Comparison of ENCODE assay signal across 39 mouse cellular contexts in genomic region chr9:54299389-54299788, GRCm38 (mm10). TPM values are rescaled to one million over a fixed set of nuclear protein-coding genes. Genes with fewer than 3 reads are reported as not detected.
"Had no signal": no experiment of that assay in that cellular context is flagged by ENCODE, and none has a peak within 500 bp of the region (broad histone marks: within the 10 kb centered on the region; RNA-seq: fewer than 3 reads in every experiment).

No protein-coding gene starts in this region.

- H3K36me3 ChIP-seq: limb, embryonic 10.5 days; limb, embryonic 12.5 days; limb, embryonic 13.5 days; limb, embryonic 15.5 days; liver, embryonic 13.5 days; liver, embryonic 15.5 days; lung, embryonic 15.5 days; midbrain, embryonic 10.5 days; midbrain, embryonic 12.5 days; midbrain, embryonic 13.5 days; midbrain, embryonic 15.5 days; neural tube, embryonic 12.5 days had no signal

- ATAC-seq: lung, postnatal 0 days; midbrain, embryonic 13.5 days; midbrain, embryonic 15.5 days; midbrain, embryonic 16.5 days had no signal

- H3K4me1 ChIP-seq: limb, embryonic 10.5 days; limb, embryonic 12.5 days; limb, embryonic 13.5 days; liver, embryonic 13.5 days; liver, embryonic 15.5 days; lung, embryonic 15.5 days; megakaryocyte, embryonic 14.5 days; midbrain, embryonic 10.5 days; midbrain, embryonic 13.5 days; midbrain, embryonic 15.5 days; neural tube, embryonic 12.5 days had no signal

- H3K9me3 ChIP-seq: limb, embryonic 10.5 days; limb, embryonic 12.5 days; limb, embryonic 13.5 days; limb, embryonic 15.5 days; liver, embryonic 13.5 days; liver, embryonic 15.5 days; lung, embryonic 15.5 days; midbrain, embryonic 10.5 days; midbrain, embryonic 12.5 days; midbrain, embryonic 13.5 days; midbrain, embryonic 15.5 days; neural tube, embryonic 12.5 days had no signal

- H3K27ac ChIP-seq: left cerebral cortex, adult 2 months; limb, embryonic 10.5 days; limb, embryonic 12.5 days; limb, embryonic 13.5 days; limb, embryonic 15.5 days; liver, embryonic 13.5 days; liver, embryonic 14.5 days; liver, embryonic 15.5 days; lung, embryonic 15.5 days; macrophage; midbrain, embryonic 10.5 days; midbrain, embryonic 12.5 days; midbrain, embryonic 13.5 days; midbrain, embryonic 15.5 days; neural tube, embryonic 12.5 days had no signal

- H3K9ac ChIP-seq: limb, embryonic 12.5 days; limb, embryonic 13.5 days; limb, embryonic 15.5 days; liver, embryonic 13.5 days; liver, embryonic 14.5 days; liver, embryonic 15.5 days; lung, embryonic 14.5 days; lung, embryonic 15.5 days; midbrain, embryonic 12.5 days; midbrain, embryonic 13.5 days; midbrain, embryonic 15.5 days; neural tube, embryonic 12.5 days had no signal

- H3K4me3 ChIP-seq: left cerebral cortex, adult 2 months; limb, embryonic 10.5 days; limb, embryonic 12.5 days; limb, embryonic 13.5 days; limb, embryonic 15.5 days; liver, embryonic 13.5 days; liver, embryonic 15.5 days; lung, embryonic 15.5 days; megakaryocyte, embryonic 14.5 days; midbrain, embryonic 10.5 days; midbrain, embryonic 12.5 days; midbrain, embryonic 13.5 days; midbrain, embryonic 15.5 days; myocyte; neural tube, embryonic 12.5 days had no signal

- H3K4me2 ChIP-seq: limb, embryonic 12.5 days; limb, embryonic 13.5 days; limb, embryonic 15.5 days; liver, embryonic 13.5 days; liver, embryonic 15.5 days; lung, embryonic 14.5 days; lung, embryonic 15.5 days; midbrain, embryonic 11.5 days; midbrain, embryonic 12.5 days; midbrain, embryonic 13.5 days; midbrain, embryonic 15.5 days; neural tube, embryonic 12.5 days had no signal

- H3K27me3 ChIP-seq: limb, embryonic 12.5 days; limb, embryonic 13.5 days; limb, embryonic 15.5 days; liver, embryonic 13.5 days; liver, embryonic 15.5 days; lung, embryonic 15.5 days; midbrain, embryonic 12.5 days; midbrain, embryonic 13.5 days; midbrain, embryonic 15.5 days; neural tube, embryonic 12.5 days had no signal

- DNase-seq: layer of hippocampus, postnatal 36 days; left cerebral cortex, postnatal 4 days; liver, embryonic 13.5 days; lung, adult 18-20 months; lung, adult 2 months; lung, embryonic 14.5 days; lung, postnatal 10 days; lung, postnatal 14 days; lung, postnatal 36 days; lung, postnatal 4 days; midbrain, embryonic 14.5 days had no signal

RNA-seq across cellular contexts. Expression of gene Gldn, which starts 13.1 kb away (rescaled TPM):
- total RNA-seq: megakaryocyte progenitor cell, adult 5-6 weeks; megakaryocyte, adult 5-6 weeks; megakaryocyte-erythroid progenitor cell, adult 5-6 weeks; monocyte, adult 5-6 weeks had no signal
- polyA plus RNA-seq: liver, embryonic 13.5 days; liver, embryonic 14.5 days; liver, embryonic 15.5 days; lung, embryonic 14.5 days; lung, embryonic 15.5 days; lung, embryonic 16.5 days; lung, postnatal 0 days; macrophage; myocyte had no signal

RNA-seq across cellular contexts. Expression of gene Cyp19a1, which starts 31.5 kb away (rescaled TPM):
- total RNA-seq: left cerebral cortex, postnatal 36 days; megakaryocyte progenitor cell, adult 5-6 weeks; megakaryocyte, adult 5-6 weeks; megakaryocyte-erythroid progenitor cell, adult 5-6 weeks; midbrain, postnatal 0 days; monocyte, adult 5-6 weeks had no signal
- polyA plus RNA-seq: limb, embryonic 10.5 days; limb, embryonic 11.5 days; limb, embryonic 12.5 days; limb, embryonic 13.5 days; limb, embryonic 15.5 days; liver, embryonic 13.5 days; liver, embryonic 14.5 days; liver, embryonic 15.5 days; lung, adult 2 months; lung, embryonic 14.5 days; lung, embryonic 15.5 days; lung, embryonic 16.5 days; lung, postnatal 0 days; macrophage; midbrain, embryonic 11.5 days; midbrain, embryonic 12.5 days; midbrain, embryonic 14.5 days; midbrain, embryonic 15.5 days; myocyte; neural tube, embryonic 11.5 days had no signal
